Mouse (Mus musculus) heart, embryonic 14.5 days (tissue): ENCODE results near the gene Btbd11. TPM values are rescaled to one million over a fixed set of nuclear protein-coding genes. Genes with fewer than 3 reads are reported as not detected.

Source experiments
- ATAC-seq: fragments of 200-750 bp; cut with Nextera tagmentation; 2 replicates; pipeline ENCODE4 v1.8.0; 2017; ENCODE audit warnings: low read depth, moderate TSS enrichment; ENCODE audit not compliant: insufficient number of reproducible peaks, insufficient read depth, low FRiP score
- H3K27ac ChIP-seq, 2 experiments: fragments of 200-500 bp in 1 of 2; fragments of 300-500 bp in 1 of 2; sonication (generic) in 1 of 2; replicated peaks in 1 of 2; 2 replicates each; pipeline ENCODE4 v1.5.1; 2012 to 2014; ENCODE audit warnings: low read depth in 2 of 2, low read length in 2 of 2, control low read depth in 1 of 2, mild to moderate bottlenecking in 1 of 2, mixed read lengths in 1 of 2; ENCODE audit not compliant: control insufficient read depth in 1 of 2, insufficient read depth in 1 of 2
- H3K27me3 ChIP-seq: fragments of 300-500 bp; sonication (generic); 2 replicates; pipeline ENCODE4 v1.6.1; 2014; ENCODE audit warnings: mild to moderate bottlenecking, low read length, control low read depth; ENCODE audit not compliant: control insufficient read depth, insufficient read depth
- H3K36me3 ChIP-seq: fragments of 300-500 bp; sonication (generic); 2 replicates; pipeline ENCODE4 v1.6.1; 2014; ENCODE audit warnings: mild to moderate bottlenecking, control low read depth, low read length, mixed read lengths; ENCODE audit not compliant: control insufficient read depth, insufficient read depth
- H3K4me1 ChIP-seq, 2 experiments: fragments of 200-500 bp in 1 of 2; fragments of 300-500 bp in 1 of 2; sonication (generic) in 1 of 2; 2 replicates each; pipeline ENCODE4 v1.6.1; 2012 to 2014; ENCODE audit warnings: low read length in 2 of 2, control low read depth in 1 of 2, mixed read lengths in 1 of 2; ENCODE audit not compliant: control insufficient read depth in 2 of 2, insufficient read depth in 2 of 2
- H3K4me2 ChIP-seq: fragments of 300-500 bp; sonication (generic); 2 replicates; pipeline ENCODE4 v1.6.1; 2014; ENCODE audit warnings: mild to moderate bottlenecking, low read length
- H3K4me3 ChIP-seq, 2 experiments: fragments of 200-500 bp in 1 of 2; fragments of 300-500 bp in 1 of 2; sonication (generic) in 1 of 2; 2 replicates each; pipeline ENCODE4 v1.5.1; 2012 to 2014; ENCODE audit warnings: low read length in 2 of 2, mild to moderate bottlenecking in 2 of 2, control low read depth in 1 of 2, low read depth in 1 of 2, moderate library complexity in 1 of 2; ENCODE audit not compliant: control insufficient read depth in 1 of 2, insufficient read depth in 1 of 2
- H3K9ac ChIP-seq: fragments of 300-500 bp; sonication (generic); 2 replicates; pipeline ENCODE4 v1.6.1; 2014; ENCODE audit warnings: mild to moderate bottlenecking, low read length
- H3K9me3 ChIP-seq: fragments of 300-500 bp; sonication (generic); 2 replicates; pipeline ENCODE4 v1.6.1; 2016; ENCODE audit warnings: low read length, control low read depth; ENCODE audit not compliant: control insufficient read depth
- WGBS: fragments of 180-500 bp; shearing (Covaris S2); extraction: QIAGEN DNeasy Blood & Tissue Kit; methylation state at CpG from one replicate; pipeline ENCODE4 v1.1.7; 2014; 5-methylcytosine and 5-hydroxymethylcytosine counted together
- polyA plus RNA-seq: library from polyadenylated mRNA; unstranded; fragments of >200 nt; fragmentation: Nextera tagmentation; extraction: Ambion mirVana; gene quantifications from 2 replicates; pipeline ENCODE4 v1.2.1, GENCODE M21; 2014

Btbd11 gene
- polyA plus RNA-seq, 1 experiment from 2014 or later, result 0.73 TPM

GRCm38 (mm10) chr10:85467393-85467792 is 80.8 kb downstream of the Btbd11 start:
- 38% methylated on average over 7 of the region's 7 CpGs for WGBS
- Histone ChIP-seq H3K9ac (no peak overlapping the region), H3K27ac (no peak overlapping the region), H3K4me1 (no peaks in the 10 kb centered on the region), H3K4me2 (no peak overlapping the region), H3K36me3 (no peaks in the 10 kb centered on the region), H3K4me3 (no peak overlapping the region), H3K27me3 (no peaks in the 10 kb centered on the region; the same call in 1 of the 2 replicates), H3K9me3 (no peaks in the 10 kb centered on the region)
- ATAC-seq, result no peak

GRCm38 (mm10) chr10:85468527-85468926 is 81.9 kb downstream of the Btbd11 start:
- Histone ChIP-seq H3K4me2 (no peak overlapping the region), H3K9ac (no peak overlapping the region), H3K4me3 (no peak overlapping the region), H3K27me3 (no peaks in the 10 kb centered on the region; the same call in 1 of the 2 replicates), H3K4me1 (peaks cover 0 to 2% of the 10 kb centered on the region in 2 experiments; a peak in 2 of 4 replicates), H3K27ac (no peak overlapping the region), H3K36me3 (no peaks in the 10 kb centered on the region), H3K9me3 (no peaks in the 10 kb centered on the region)
- no peak for ATAC-seq
- 72% methylated on average over 4 of the region's 4 CpGs for WGBS

GRCm38 (mm10) chr10:85469341-85469740 is 82.7 kb downstream of the Btbd11 start:
- H3K4me3 ChIP-seq, result no peak overlapping the region
- H3K36me3 ChIP-seq, result no peaks in the 10 kb centered on the region
- H3K27me3 ChIP-seq, result no peaks in the 10 kb centered on the region; the same call in 1 of the 2 replicates
- H3K9me3 ChIP-seq, result no peaks in the 10 kb centered on the region
- H3K4me2 ChIP-seq, result no peak overlapping the region
- no peak overlapping the region for H3K27ac ChIP-seq
- 67% methylated on average over 5 of the region's 5 CpGs for WGBS
- ATAC-seq, result no peak
- H3K9ac ChIP-seq, result no peak overlapping the region
- H3K4me1 ChIP-seq, result peaks cover 0 to 8% of the 10 kb centered on the region in 2 experiments; a peak in 2 of 4 replicates

GRCm38 (mm10) chr10:85473265-85473664 is 86.7 kb downstream of the Btbd11 start:
- 46% methylated on average over 4 of the region's 4 CpGs for WGBS
- no peaks in the 10 kb centered on the region for H3K27me3 ChIP-seq
- H3K9ac ChIP-seq, result no peak overlapping the region
- no peak for ATAC-seq
- H3K9me3 ChIP-seq, result no peaks in the 10 kb centered on the region
- no peak overlapping the region for H3K4me3 ChIP-seq
- peaks cover 0 to 8% of the 10 kb centered on the region in 2 experiments; a peak in 2 of 4 replicates for H3K4me1 ChIP-seq
- H3K27ac ChIP-seq, result no peak overlapping the region
- H3K36me3 ChIP-seq, result no peaks in the 10 kb centered on the region
- no peak overlapping the region for H3K4me2 ChIP-seq

GRCm38 (mm10) chr10:85473871-85474270 is 87.3 kb downstream of the Btbd11 start:
- no peak overlapping the region for H3K9ac ChIP-seq
- no peak overlapping the region for H3K4me2 ChIP-seq
- ATAC-seq, result no peak
- no peaks in the 10 kb centered on the region for H3K27me3 ChIP-seq
- H3K4me3 ChIP-seq, result no peak overlapping the region
- H3K4me1 ChIP-seq, result peaks cover 0 to 8% of the 10 kb centered on the region in 2 experiments; a peak in 2 of 4 replicates
- no peaks in the 10 kb centered on the region for H3K9me3 ChIP-seq
- H3K36me3 ChIP-seq, result no peaks in the 10 kb centered on the region
- no peak overlapping the region for H3K27ac ChIP-seq
- 48% methylated on average over 3 of the region's 3 CpGs for WGBS

- no peak for ATAC-seq
- WGBS, result 84% methylated on average over 9 of the region's 9 CpGs
Measured at GRCm38 (mm10) chr10:85475642-85476345, 89.2 kb downstream of the Btbd11 start.

GRCm38 (mm10) chr10:85479959-85480625 is 93.5 kb downstream of the Btbd11 start:
- H3K9ac ChIP-seq, result no peak overlapping the region
- H3K4me3 ChIP-seq, result no peak overlapping the region

More at GRCm38 (mm10) chr10:85475642-85476345, 89.2 kb downstream of the Btbd11 start:
- H3K9me3 ChIP-seq, result no peaks in the 10 kb centered on the region
- H3K4me3 ChIP-seq, result no peak overlapping the region
- H3K4me2 ChIP-seq, result no peak overlapping the region
- no peaks in the 10 kb centered on the region for H3K36me3 ChIP-seq
- no peaks in the 10 kb centered on the region for H3K27me3 ChIP-seq
- peaks cover 0 to 10% of the 10 kb centered on the region in 2 experiments; a peak in 2 of 4 replicates for H3K4me1 ChIP-seq
- H3K27ac ChIP-seq, result no peak overlapping the region
- no peak overlapping the region for H3K9ac ChIP-seq

More at GRCm38 (mm10) chr10:85479959-85480625, 93.5 kb downstream of the Btbd11 start:
- Histone ChIP-seq H3K4me1 (peaks cover 0 to 16% of the 10 kb centered on the region in 2 experiments; a peak in 2 of 4 replicates), H3K9me3 (no peaks in the 10 kb centered on the region), H3K27ac (no peak overlapping the region), H3K36me3 (no peaks in the 10 kb centered on the region), H3K4me2 (no peak overlapping the region), H3K27me3 (no peaks in the 10 kb centered on the region)
- WGBS, result 29% methylated on average over 6 of the region's 6 CpGs
- ATAC-seq, result no peak
